In the genomic region with DNA sequence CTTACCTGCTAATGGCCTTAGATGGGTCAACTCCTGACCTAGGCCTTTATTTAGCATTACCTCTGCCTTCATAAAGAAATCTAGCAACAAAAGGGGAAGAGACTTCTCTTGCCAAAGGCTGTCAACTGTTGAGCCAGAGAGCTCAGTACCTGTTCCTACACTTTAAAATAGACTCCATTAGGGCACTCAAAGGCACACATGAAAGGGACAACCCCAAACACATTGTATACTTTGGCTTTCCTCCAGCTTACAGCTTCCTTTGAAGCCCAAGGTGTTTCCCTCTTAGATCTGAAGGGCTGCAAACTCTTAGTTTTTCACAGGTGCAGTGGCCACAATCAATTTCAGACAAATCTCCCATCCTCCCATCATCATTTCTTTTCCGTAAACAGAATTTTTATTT, we compare ENCODE assay signal across 20 mouse cellular contexts.
DNase-seq lines count a peak whose midpoint lies in the region; ATAC-seq and TF ChIP-seq lines count a peak whose summit lies in the region.
"Had no signal": no experiment of that assay in that cellular context is flagged by ENCODE, and none has a peak within 500 bp of the region (broad histone marks: within the 10 kb centered on the region; RNA-seq: fewer than 3 reads in every experiment).

No protein-coding gene starts in this region.

- peak; percentile 65; the same call in 1 of the 2 replicates for ATAC-seq in lung, embryonic 14.5 days (ENCODE audit: insufficient read depth)
- ATAC-seq in hematopoietic stem cell, adult 5-6 weeks (replicated peaks in 1 of 2; ENCODE audit: insufficient read depth in 1 of 2, low FRiP score in 2 of 2, low TSS enrichment in 1 of 2, low read depth in 1 of 2, poor library complexity in 2 of 2, severe bottlenecking in 2 of 2): peak; percentile 75 to 84
- ATAC-seq in lung, postnatal 0 days: peak; percentile 75
- ATAC-seq in heart, embryonic 11.5 days (replicated peaks; ENCODE audit: insufficient number of reproducible peaks, low FRiP score, low TSS enrichment): no peak
- ATAC-seq: CD4-positive, CD25-positive, alpha-beta regulatory T cell, adult 4 months; forebrain, embryonic 15.5 days; hindbrain, postnatal 0 days had no signal

- peak overlapping the region; percentile 58; the same call in 1 of the 2 replicates for H3K27ac ChIP-seq in lung, embryonic 14.5 days (ENCODE audit: low read depth)
- 0 out of 2 replicates have a peak overlapping the region, but pooled peaks have one; percentile 33 for H3K27ac ChIP-seq in lung, postnatal 0 days (ENCODE audit: low read length)
- no peak overlapping the region for H3K27ac ChIP-seq in heart, embryonic 11.5 days (ENCODE audit: low read depth, low read length)
- no peak overlapping the region for H3K27ac ChIP-seq in left cerebral cortex, adult 2 months
- H3K27ac ChIP-seq: forebrain, embryonic 15.5 days; heart, adult 2 months; heart, embryonic 13.5 days; hindbrain, embryonic 13.5 days; hindbrain, postnatal 0 days had no signal

- no peaks in the 10 kb centered on the region for H3K36me3 ChIP-seq in lung, embryonic 14.5 days (ENCODE audit: insufficient read depth)
- no peaks in the 10 kb centered on the region for H3K36me3 ChIP-seq in lung, postnatal 0 days (ENCODE audit: insufficient read depth, low read length)
- no peaks in the 10 kb centered on the region for H3K36me3 ChIP-seq in heart, embryonic 11.5 days (ENCODE audit: control insufficient read depth, insufficient read depth, low read length)
- H3K36me3 ChIP-seq: forebrain, embryonic 15.5 days; G1E; heart, embryonic 13.5 days; hindbrain, embryonic 13.5 days had no signal

- H3K4me2 ChIP-seq in lung, embryonic 14.5 days: no peak overlapping the region
- H3K4me2 ChIP-seq in lung, postnatal 0 days (replicated peaks; ENCODE audit: low read depth, low read length): no peak overlapping the region
- no peak overlapping the region for H3K4me2 ChIP-seq in heart, embryonic 11.5 days
- H3K4me2 ChIP-seq: forebrain, embryonic 15.5 days; heart, embryonic 13.5 days; hindbrain, embryonic 13.5 days had no signal

- DNase-seq in lung, embryonic 14.5 days: peak; percentile 80
- no peak for DNase-seq in lung, postnatal 4 days
- peak; percentile 80 for DNase-seq in lung, postnatal 0 days (ENCODE audit: low spot score)
- no peak for DNase-seq in left cerebral cortex, adult 2 months (ENCODE audit: extremely low spot score in 1 of 2, low spot score in 2 of 2)
- DNase-seq: adrenal gland, adult 8-10 months; adrenal gland, postnatal 36 days; B cell, adult 2 months; cerebellum, adult 2 months; cerebellum, postnatal 10 days; gastrocnemius, postnatal 36 days; heart, adult 2 months; heart, postnatal 4 days had no signal

- TF ChIP-seq EP300 in lung, postnatal 0 days (IDR thresholded peaks at IDR 0.05): peak; percentile 68

- H3K4me3 ChIP-seq in lung, embryonic 14.5 days (ENCODE audit: low read depth, low read length): no peak overlapping the region
- H3K4me3 ChIP-seq in lung, postnatal 0 days (ENCODE audit: low read depth, low read length): no peak overlapping the region
- H3K4me3 ChIP-seq in heart, embryonic 11.5 days (ENCODE audit: low read depth, low read length): no peak overlapping the region
- no peak overlapping the region for H3K4me3 ChIP-seq in left cerebral cortex, adult 2 months
- H3K4me3 ChIP-seq: forebrain, embryonic 15.5 days; heart, adult 2 months; heart, embryonic 13.5 days; hindbrain, embryonic 13.5 days had no signal

- H3K27me3 ChIP-seq in lung, embryonic 14.5 days (ENCODE audit: insufficient read depth, low read length): no peaks in the 10 kb centered on the region
- H3K27me3 ChIP-seq in lung, postnatal 0 days (replicated peaks; ENCODE audit: insufficient read depth, low read length): no peaks in the 10 kb centered on the region
- H3K27me3 ChIP-seq in heart, embryonic 11.5 days (ENCODE audit: control insufficient read depth, insufficient read depth, low read length): no peaks in the 10 kb centered on the region
- H3K27me3 ChIP-seq: forebrain, embryonic 15.5 days; heart, embryonic 13.5 days; hindbrain, embryonic 13.5 days had no signal

- H3K9me3 ChIP-seq in lung, embryonic 14.5 days (ENCODE audit: low read depth, low read length): no peaks in the 10 kb centered on the region
- H3K9me3 ChIP-seq in lung, postnatal 0 days (ENCODE audit: low read length): no peaks in the 10 kb centered on the region
- H3K9me3 ChIP-seq in heart, embryonic 11.5 days (replicated peaks; ENCODE audit: control insufficient read depth, low read length): no peaks in the 10 kb centered on the region
- H3K9me3 ChIP-seq: forebrain, embryonic 15.5 days; G1E; heart, embryonic 13.5 days; hindbrain, embryonic 13.5 days had no signal

- WGBS in lung, embryonic 14.5 days: 50% methylated on average over 1 of the region's 1 CpGs
- 41% methylated on average over 1 of the region's 1 CpGs for WGBS in lung, postnatal 0 days
- WGBS in heart, embryonic 11.5 days (ENCODE audit: insufficient replicate concordance): 82% methylated on average over 1 of the region's 1 CpGs

- H3K9ac ChIP-seq in lung, embryonic 14.5 days: no peak overlapping the region
- H3K9ac ChIP-seq in lung, postnatal 0 days (replicated peaks; ENCODE audit: low read depth): no peak overlapping the region
- H3K9ac ChIP-seq in heart, embryonic 11.5 days (ENCODE audit: low read depth, low read length): no peak overlapping the region
- H3K9ac ChIP-seq: forebrain, embryonic 15.5 days; heart, embryonic 13.5 days; hindbrain, embryonic 13.5 days had no signal

- H3K4me1 ChIP-seq in lung, embryonic 14.5 days (ENCODE audit: insufficient read depth): no peaks in the 10 kb centered on the region
- no peaks in the 10 kb centered on the region for H3K4me1 ChIP-seq in lung, postnatal 0 days (ENCODE audit: insufficient read depth, low read depth, low read length)
- no peaks in the 10 kb centered on the region; the same call in 1 of the 2 replicates for H3K4me1 ChIP-seq in heart, embryonic 11.5 days (ENCODE audit: control insufficient read depth, insufficient read depth, low read length)
- H3K4me1 ChIP-seq: forebrain, embryonic 15.5 days; hindbrain, embryonic 13.5 days had no signal

- no peak for TF ChIP-seq CTCF in lung, embryonic 14.5 days (IDR thresholded peaks at IDR 0.05; ENCODE audit: low read depth)
- TF ChIP-seq CTCF in lung, postnatal 0 days (IDR thresholded peaks at IDR 0.05): no peak
- no peak for TF ChIP-seq CTCF in left cerebral cortex, adult 2 months (IDR thresholded peaks at IDR 0.05)

- intact Hi-C loops in left cerebral cortex, adult 2 months (cut with DNase I): no loop called here

Comparison
In these comparisons a context has a peak if more than half of its experiments do, and no peak if none do; other contexts are left out.
1. DNase-seq: peak in lung, embryonic 14.5 days (single experiment) and lung, postnatal 0 days (single experiment); none in lung, postnatal 4 days (0 of 2) and left cerebral cortex, adult 2 months (0 of 2).
2. H3K27ac ChIP-seq: peak in lung, embryonic 14.5 days (single experiment) and lung, postnatal 0 days (single experiment); none in heart, embryonic 11.5 days (single experiment) and left cerebral cortex, adult 2 months (single experiment).